Mouse (Mus musculus): Measurements from ENCODE around the gene Ccs. TPM values are rescaled to one million over a fixed set of nuclear protein-coding genes. Genes with fewer than 3 reads are reported as not detected.

Gene Ccs
- polyA plus RNA-seq (2015; fragmentation: Nextera tagmentation; extraction: Ambion mirVana): 42.7 TPM in 2 replicates

GRCm38 (mm10) chr19:4839149-4839548 lies at the start of gene Ccs, which contains the start of gene Ccdc87:
Gene Ccs (minus strand): TSS chr19:4839332.
Gene Ccdc87 (plus strand): TSS chr19:4839366.

DNA sequence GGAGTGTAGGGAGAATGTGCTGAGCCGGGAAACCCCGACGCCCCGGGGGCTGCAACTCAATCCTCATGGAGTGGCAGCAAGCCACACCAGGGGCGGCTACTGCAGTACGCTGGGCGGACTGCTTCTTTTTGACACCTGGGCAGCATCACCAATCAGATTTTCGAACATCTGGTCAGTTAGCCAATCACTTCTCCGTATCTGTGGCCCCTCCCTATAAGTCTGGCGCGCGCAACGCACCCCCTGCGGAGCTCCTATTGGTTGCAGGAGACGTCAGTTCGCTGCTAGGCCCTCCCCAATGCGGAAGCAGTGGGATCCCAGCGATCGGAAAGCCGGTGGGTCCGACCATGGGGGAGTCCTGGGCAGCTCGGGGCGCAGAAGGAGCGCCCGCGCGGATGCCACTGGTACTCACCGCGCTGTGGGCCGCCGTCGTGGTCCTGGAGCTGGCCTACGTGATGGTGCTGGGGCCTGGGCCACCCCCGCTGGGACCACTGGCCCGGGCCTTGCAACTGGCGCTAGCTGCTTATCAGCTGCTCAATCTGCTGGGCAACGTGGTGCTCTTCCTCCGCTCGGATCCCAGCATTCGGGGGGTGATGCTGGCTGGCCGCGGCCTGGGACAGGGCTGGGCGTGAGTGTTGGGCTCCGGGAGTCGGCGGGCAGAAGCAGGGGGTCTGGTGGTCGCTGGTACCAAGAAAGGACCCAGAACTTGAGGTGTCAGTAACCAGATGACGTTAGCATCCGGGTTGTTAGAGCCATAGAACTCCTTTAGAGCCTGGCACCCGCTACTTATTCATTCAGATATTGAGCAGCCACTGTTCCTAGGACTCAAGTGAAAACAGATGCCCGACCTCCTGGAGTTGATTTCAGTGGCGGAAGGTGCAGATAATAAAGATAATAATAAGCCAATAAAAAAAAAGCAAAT lies 39.5 kb upstream of the Ccs start, which contains the start of gene Zdhhc24:
Gene Zdhhc24 (plus strand): TSS at position 264 of the 919 bp plus-strand sequence.

DNA sequence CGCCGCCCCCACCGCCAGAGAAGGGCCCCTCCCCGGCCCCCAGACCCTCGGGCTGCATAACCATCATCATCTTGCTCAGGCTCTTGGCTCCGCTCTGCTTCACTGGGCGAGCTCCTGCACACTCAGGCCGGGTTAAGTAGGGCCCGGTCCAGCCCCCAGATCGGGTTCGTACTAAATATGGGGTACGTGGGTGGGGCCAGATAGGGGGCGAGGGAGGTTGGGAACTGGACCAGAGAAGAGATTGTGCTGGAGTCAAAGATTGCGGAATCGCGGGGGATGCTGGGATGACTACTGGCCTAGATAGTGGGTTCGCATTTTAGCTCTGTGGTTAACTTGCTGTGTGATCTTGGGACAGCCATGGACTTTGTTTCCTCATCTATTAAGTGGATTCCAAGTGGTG lies 38.7 kb upstream of the Ccs start, which contains the start of gene Actn3:
Gene Actn3 (minus strand): TSS at position 125 of the 400 bp plus-strand sequence.

GRCm38 (mm10) chr19:4854552-4855469 lies 15.7 kb upstream of the Ccs start, which contains the start of gene Ctsf:
Gene Ctsf (plus strand): TSS chr19:4855130.

DNA sequence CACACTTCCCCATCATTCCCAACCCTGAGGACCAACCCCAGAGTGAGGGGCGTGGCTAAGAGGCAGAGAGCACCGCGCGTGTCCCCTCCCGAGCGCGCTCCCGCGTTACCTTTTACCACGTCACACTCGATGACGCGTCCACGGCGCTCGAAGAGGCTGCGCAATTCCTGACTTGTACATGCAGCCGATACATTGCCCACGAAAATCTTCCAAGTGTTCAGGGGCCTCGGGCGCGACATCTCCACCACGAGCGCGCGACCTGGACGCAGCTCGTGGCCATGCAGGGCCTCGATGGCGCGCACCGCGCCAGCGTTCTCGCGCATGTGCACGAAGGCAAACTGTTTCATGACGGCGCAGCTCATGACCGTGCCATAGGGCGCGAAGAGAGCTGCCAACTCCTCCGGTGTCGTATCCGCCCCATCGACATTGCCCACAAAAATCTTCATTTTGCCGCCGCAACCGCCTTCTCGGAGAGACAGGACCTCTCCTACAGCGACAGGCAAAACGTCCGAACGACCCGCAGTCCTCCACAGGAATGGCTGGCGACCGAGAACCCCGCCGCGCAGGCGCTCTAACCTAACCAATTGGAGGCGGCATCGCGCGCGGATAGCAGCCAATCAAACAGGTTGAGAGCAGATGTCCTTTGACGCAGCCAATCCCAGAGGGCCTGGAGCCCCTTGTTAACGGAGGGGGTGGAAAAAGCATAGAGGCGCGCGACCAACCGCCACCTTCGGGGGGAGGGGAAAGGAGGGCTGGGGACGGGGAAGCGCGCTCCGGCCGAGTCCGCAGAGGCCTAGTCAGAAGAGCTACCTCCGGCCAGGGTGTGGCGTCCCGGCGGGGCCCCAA lies 27.8 kb downstream of the Ccs start, which contains the start of the genes Gm21992 and Rbm14:
Gene Gm21992 (minus strand): TSS at position 550 of the 846 bp plus-strand sequence.
Gene Rbm14 (minus strand): TSS at position 572 of the 846 bp plus-strand sequence.

GRCm38 (mm10) chr19:4793831-4794422 lies 45.2 kb downstream of the Ccs start, which contains the start of gene Rbm4:
Gene Rbm4 (minus strand): TSS chr19:4793901.

Other genes starting within 250 kb of the Ccs start
- gene Lrfn4, start 223.7 kb downstream of the Ccs start, polyA plus RNA-seq (2015; fragmentation: Nextera tagmentation; extraction: Ambion mirVana): 0.70 and 0.93 TPM in 2 replicates
- gene Rce1, start 213.7 kb downstream of the Ccs start, polyA plus RNA-seq (2015; fragmentation: Nextera tagmentation; extraction: Ambion mirVana): 30.4 and 31.4 TPM in 2 replicates
- gene Gm960, start 140.7 kb downstream of the Ccs start, polyA plus RNA-seq (2015; fragmentation: Nextera tagmentation; extraction: Ambion mirVana): 1.4 and 1.7 TPM in 2 replicates
- gene Sptbn2, start 128.2 kb downstream of the Ccs start, polyA plus RNA-seq (2015; fragmentation: Nextera tagmentation; extraction: Ambion mirVana): 0.12 and 0.44 TPM in 2 replicates
- 24.7 and 27.6 TPM in 2 replicates for gene Rbm4b, start 82.8 kb downstream of the Ccs start, polyA plus RNA-seq (2015; fragmentation: Nextera tagmentation; extraction: Ambion mirVana)
- gene Rbm4, start 45.4 kb downstream of the Ccs start, polyA plus RNA-seq (2015; fragmentation: Nextera tagmentation; extraction: Ambion mirVana): 18.2 and 21.2 TPM in 2 replicates
- 15.6 and 16.1 TPM in 2 replicates for gene Gm21992, start 27.7 kb downstream of the Ccs start, polyA plus RNA-seq (2015; fragmentation: Nextera tagmentation; extraction: Ambion mirVana)
- gene Rbm14, start 27.7 kb downstream of the Ccs start, polyA plus RNA-seq (2015; fragmentation: Nextera tagmentation; extraction: Ambion mirVana): 32.0 and 37.2 TPM in 2 replicates
- not detected in 2 replicates for gene Ccdc87, start within 50 bp of the Ccs start, polyA plus RNA-seq (2015; fragmentation: Nextera tagmentation; extraction: Ambion mirVana)
- 56.0 and 61.5 TPM in 2 replicates for gene Ctsf, start 15.8 kb upstream of the Ccs start, polyA plus RNA-seq (2015; fragmentation: Nextera tagmentation; extraction: Ambion mirVana)
- 1.1 and 1.2 TPM in 2 replicates for gene Actn3, start 38.6 kb upstream of the Ccs start, polyA plus RNA-seq (2015; fragmentation: Nextera tagmentation; extraction: Ambion mirVana)
- 13.3 and 14.1 TPM in 2 replicates for gene Zdhhc24, start 39.3 kb upstream of the Ccs start, polyA plus RNA-seq (2015; fragmentation: Nextera tagmentation; extraction: Ambion mirVana)
- 1.1 and 1.3 TPM in 2 replicates for gene Bbs1, start 67.3 kb upstream of the Ccs start, polyA plus RNA-seq (2015; fragmentation: Nextera tagmentation; extraction: Ambion mirVana)
- 39.0 and 42.5 TPM in 2 replicates for gene Dpp3, start 89.0 kb upstream of the Ccs start, polyA plus RNA-seq (2015; fragmentation: Nextera tagmentation; extraction: Ambion mirVana)
- gene Peli3, start 103.8 kb upstream of the Ccs start, polyA plus RNA-seq (2015; fragmentation: Nextera tagmentation; extraction: Ambion mirVana): 0.23 and 0.37 TPM in 2 replicates
- gene Mrpl11, start 122.8 kb upstream of the Ccs start, polyA plus RNA-seq (2015; fragmentation: Nextera tagmentation; extraction: Ambion mirVana): 61.8 and 64.4 TPM in 2 replicates
- 0.04 TPM in 1 of 2 replicates, not detected in the other for gene Npas4, start 151.0 kb upstream of the Ccs start, polyA plus RNA-seq (2015; fragmentation: Nextera tagmentation; extraction: Ambion mirVana)
- 2.0 and 2.2 TPM in 2 replicates for gene Slc29a2, start 184.5 kb upstream of the Ccs start, polyA plus RNA-seq (2015; fragmentation: Nextera tagmentation; extraction: Ambion mirVana)
- 11.1 and 13.7 TPM in 2 replicates for gene B4gat1, start 199.5 kb upstream of the Ccs start, polyA plus RNA-seq (2015; fragmentation: Nextera tagmentation; extraction: Ambion mirVana)
- 0.15 and 0.46 TPM in 2 replicates for gene AC124502.3, start 199.6 kb upstream of the Ccs start, polyA plus RNA-seq (2015; fragmentation: Nextera tagmentation; extraction: Ambion mirVana)
- 39.5 and 39.6 TPM in 2 replicates for gene Brms1, start 202.0 kb upstream of the Ccs start, polyA plus RNA-seq (2015; fragmentation: Nextera tagmentation; extraction: Ambion mirVana)
- 0.75 and 0.99 TPM in 2 replicates for gene Rin1, start 211.1 kb upstream of the Ccs start, polyA plus RNA-seq (2015; fragmentation: Nextera tagmentation; extraction: Ambion mirVana)
- gene Cd248, start 228.7 kb upstream of the Ccs start, polyA plus RNA-seq (2015; fragmentation: Nextera tagmentation; extraction: Ambion mirVana): 11.8 and 17.6 TPM in 2 replicates
- gene Tmem151a, start 246.2 kb upstream of the Ccs start, polyA plus RNA-seq (2015; fragmentation: Nextera tagmentation; extraction: Ambion mirVana): 4.4 and 4.5 TPM in 2 replicates
- gene Yif1a, start 249.2 kb upstream of the Ccs start, polyA plus RNA-seq (2015; fragmentation: Nextera tagmentation; extraction: Ambion mirVana): 43.9 and 51.8 TPM in 2 replicates

Data from spleen, postnatal 0 days (tissue).